Comparison of ENCODE assay signal across 8 mouse cellular contexts in the genomic region with DNA sequence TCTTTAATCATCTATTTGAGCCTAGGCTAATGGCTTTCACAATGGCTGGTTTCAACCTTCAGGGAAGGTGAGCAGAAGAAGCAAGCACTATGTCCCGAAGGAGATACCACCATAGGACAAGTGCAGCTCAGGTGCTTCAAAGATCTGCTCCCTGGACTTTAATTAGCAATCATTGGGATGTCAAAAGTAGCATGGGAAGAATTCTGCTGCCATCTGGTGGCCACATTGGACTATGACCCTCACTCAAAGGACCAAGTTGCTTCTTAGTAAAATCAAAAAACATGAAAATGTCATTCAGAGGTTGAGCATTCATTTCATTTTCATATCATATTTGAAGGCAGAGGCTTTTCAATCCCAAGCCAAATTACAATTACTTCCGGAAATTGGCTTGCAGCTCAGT.
DNase-seq lines count a peak whose midpoint lies in the region; ATAC-seq and TF ChIP-seq lines count a peak whose summit lies in the region.
"Had no signal": no experiment of that assay in that cellular context is flagged by ENCODE, and none has a peak within 500 bp of the region (broad histone marks: within the 10 kb centered on the region; RNA-seq: fewer than 3 reads in every experiment).

No protein-coding gene starts in this region.

- intact Hi-C loops in left cerebral cortex, postnatal 36 days (cut with DNase I), result loop anchor here (2.0 to 5.0 kb wide), 5 partner anchors 150 to 975 kb away; no protein-coding TSS in a partner anchor

- POLR2A ChIA-PET in Patski (lab: Charles Lee), result no interaction called here

- H3K9me3 ChIP-seq in midbrain, embryonic 10.5 days (replicated peaks), result no peaks in the 10 kb centered on the region; the same call in 1 of the 2 replicates
- H3K9me3 ChIP-seq in midbrain, embryonic 11.5 days (ENCODE audit: control insufficient read depth, low read length), result no peaks in the 10 kb centered on the region
- H3K9me3 ChIP-seq: heart, embryonic 15.5 days had no signal

- no peak overlapping the region for H3K4me3 ChIP-seq in midbrain, embryonic 10.5 days
- H3K4me3 ChIP-seq in midbrain, embryonic 11.5 days (ENCODE audit: low read depth, low read length), result no peak overlapping the region
- no peak overlapping the region for H3K4me3 ChIP-seq in cerebellum, adult 2 months (replicated peaks; ENCODE audit: insufficient read depth, low read depth, low read length)
- H3K4me3 ChIP-seq: heart, embryonic 15.5 days had no signal

- no peak for ATAC-seq in midbrain, embryonic 11.5 days (ENCODE audit: low FRiP score)
- ATAC-seq in Patski, result no peak

- TF ChIP-seq CTCF in Patski (IDR thresholded peaks at IDR 0.05), result peak; percentile 77
- peak; percentile 64; the same call in 1 of the 2 replicates for TF ChIP-seq CTCF in cerebellum, adult 2 months (IDR thresholded peaks at IDR 0.05; ENCODE audit: borderline replicate concordance, insufficient read depth, low read depth, low read length)

- 39% methylated on average over 2 of the region's 2 CpGs for WGBS in midbrain, embryonic 10.5 days
- 43% methylated on average over 2 of the region's 2 CpGs for WGBS in midbrain, embryonic 11.5 days
- WGBS in cerebellum, adult 2 months, result 37% methylated on average over 2 of the region's 2 CpGs

- CTCF ChIA-PET in Patski (lab: Charles Lee), result interaction anchor here (1.1 to 1.5 kb wide), 3 partner anchors 12 to 663 kb away, joined by 3 to 5 read pairs (median 3); no protein-coding TSS in a partner anchor

- H3K4me1 ChIP-seq in midbrain, embryonic 10.5 days, result no peaks in the 10 kb centered on the region
- H3K4me1 ChIP-seq in midbrain, embryonic 11.5 days (ENCODE audit: control insufficient read depth, insufficient read depth, low read length), result no peaks in the 10 kb centered on the region
- H3K4me1 ChIP-seq in cerebellum, adult 2 months (ENCODE audit: control insufficient read depth, insufficient read depth, low read length), result no peaks in the 10 kb centered on the region
- H3K4me1 ChIP-seq: heart, embryonic 15.5 days had no signal

- no peak for TF ChIP-seq POLR2A in cerebellum, adult 2 months (IDR thresholded peaks at IDR 0.05; ENCODE audit: borderline replicate concordance, insufficient read depth, low read length)

- H3K9ac ChIP-seq in midbrain, embryonic 11.5 days (ENCODE audit: low read length), result no peak overlapping the region
- H3K9ac ChIP-seq: heart, embryonic 15.5 days had no signal

- H3K27me3 ChIP-seq in midbrain, embryonic 10.5 days (ENCODE audit: low read depth, poor library complexity, severe bottlenecking), result no peaks in the 10 kb centered on the region
- H3K27me3 ChIP-seq in midbrain, embryonic 11.5 days (ENCODE audit: control insufficient read depth, insufficient read depth, low read length), result no peaks in the 10 kb centered on the region
- H3K27me3 ChIP-seq in Patski, result no peaks in the 10 kb centered on the region
- no peaks in the 10 kb centered on the region for H3K27me3 ChIP-seq in cerebellum, adult 2 months (ENCODE audit: control insufficient read depth, insufficient read depth, low read length)
- H3K27me3 ChIP-seq: heart, embryonic 15.5 days had no signal

- in situ Hi-C loops in Patski (cut with MboI; ENCODE audit: low pct_unique_long_range_greater_than_20kb), result loop anchor here (5.0 to 25.0 kb wide), 2 partner anchors 150 to 535 kb away; no protein-coding TSS in a partner anchor

- H3K36me3 ChIP-seq in midbrain, embryonic 10.5 days, result no peaks in the 10 kb centered on the region
- no peaks in the 10 kb centered on the region for H3K36me3 ChIP-seq in midbrain, embryonic 11.5 days (ENCODE audit: control insufficient read depth, insufficient read depth, low read length)
- H3K36me3 ChIP-seq: heart, embryonic 15.5 days had no signal

- H3K27ac ChIP-seq in midbrain, embryonic 10.5 days (replicated peaks), result no peak overlapping the region
- no peak overlapping the region for H3K27ac ChIP-seq in midbrain, embryonic 11.5 days (ENCODE audit: low read depth, low read length)
- H3K27ac ChIP-seq in cerebellum, adult 2 months (ENCODE audit: insufficient read depth, low read length), result no peak overlapping the region
- H3K27ac ChIP-seq: heart, embryonic 15.5 days had no signal

- peak; percentile 44 for DNase-seq in midbrain, embryonic 10.5 days (ENCODE audit: low spot score)
- DNase-seq in midbrain, embryonic 11.5 days (ENCODE audit: low spot score, missing footprints), result no peak
- DNase-seq in Patski (ENCODE audit: low read depth, low spot score), result no peak
- DNase-seq in cerebellum, adult 2 months, result peak; percentile 35 to 48
- peak; percentile 46 to 68 for DNase-seq in frontal cortex, postnatal 36 days (ENCODE audit: low spot score in 2 of 2)
- DNase-seq in left cerebral cortex, postnatal 36 days (ENCODE audit: low spot score in 2 of 2), result peak; percentile 7 to 40
- peak; percentile 54 to 75 for DNase-seq in right cerebral cortex, postnatal 10 days (ENCODE audit: low spot score in 2 of 2)

- H3K4me2 ChIP-seq in midbrain, embryonic 11.5 days, result no peak overlapping the region
- H3K4me2 ChIP-seq: heart, embryonic 15.5 days had no signal

Comparison
In these comparisons a context has a peak if more than half of its experiments do, and no peak if none do; other contexts are left out.
1. DNase-seq: peak in midbrain, embryonic 10.5 days (single experiment), cerebellum, adult 2 months (2 of 2), frontal cortex, postnatal 36 days (2 of 2), left cerebral cortex, postnatal 36 days (2 of 2) and right cerebral cortex, postnatal 10 days (2 of 2); none in midbrain, embryonic 11.5 days (single experiment) and Patski (single experiment).